Mouse (Mus musculus) neural tube, embryonic 14.5 days (tissue): ENCODE data around the gene Ptprs. TPM values are rescaled to one million over a fixed set of nuclear protein-coding genes. Genes with fewer than 3 reads are reported as not detected.

Source experiments
- ATAC-seq: fragments of 200-750 bp; cut with Nextera tagmentation; 2 replicates; pipeline ENCODE4 v1.8.0; 2017; ENCODE audit warnings: low read depth, mild to moderate bottlenecking, moderate TSS enrichment, moderate library complexity
- H3K27ac ChIP-seq: fragments of 300-500 bp; sonication (generic); 2 replicates; pipeline ENCODE4 v1.5.1; 2014; ENCODE audit warnings: low read depth, mild to moderate bottlenecking, control low read depth, low read length, moderate library complexity, mixed read lengths
- H3K27me3 ChIP-seq: fragments of 300-500 bp; sonication (generic); 2 replicates; pipeline ENCODE4 v1.6.1; 2014; ENCODE audit warnings: low read length; ENCODE audit not compliant: control insufficient read depth, insufficient read depth
- H3K36me3 ChIP-seq: fragments of 300-500 bp; sonication (generic); 2 replicates; pipeline ENCODE4 v1.6.1; 2014; ENCODE audit warnings: low read length, mixed read lengths; ENCODE audit not compliant: control insufficient read depth, insufficient read depth
- H3K4me1 ChIP-seq: fragments of 300-500 bp; sonication (generic); 2 replicates; pipeline ENCODE4 v1.6.1; 2014; ENCODE audit warnings: low read length; ENCODE audit not compliant: control insufficient read depth, insufficient read depth
- H3K4me2 ChIP-seq: fragments of 300-500 bp; sonication (generic); 2 replicates; pipeline ENCODE4 v1.6.1; 2014; ENCODE audit warnings: mild to moderate bottlenecking, low read depth, low read length, control low read depth
- H3K4me3 ChIP-seq: fragments of 300-500 bp; sonication (generic); 2 replicates; pipeline ENCODE4 v1.5.1; 2014; ENCODE audit warnings: low read depth, low read length, control low read depth, mixed read lengths
- H3K9ac ChIP-seq: fragments of 300-500 bp; sonication (generic); replicated peaks from 2 replicates; pipeline ENCODE4 v1.6.1; 2014; ENCODE audit warnings: low read depth, mild to moderate bottlenecking, control low read depth, low read length, mixed read lengths
- H3K9me3 ChIP-seq: fragments of 300-500 bp; sonication (generic); 2 replicates; pipeline ENCODE4 v1.6.1; 2016; ENCODE audit warnings: low read length; ENCODE audit not compliant: control insufficient read depth
- WGBS: fragments of 180-500 bp; shearing (Covaris S2); extraction: QIAGEN DNeasy Blood & Tissue Kit; methylation state at CpG from one replicate; pipeline ENCODE4 v1.1.7; 2014; 5-methylcytosine and 5-hydroxymethylcytosine counted together
- polyA plus RNA-seq: library from polyadenylated mRNA; unstranded; fragments of >200 nt; fragmentation: Nextera tagmentation; extraction: Ambion mirVana; gene quantifications from 2 replicates; pipeline ENCODE4 v1.2.1, GENCODE M21; 2014

Gene Ptprs
- 255 and 266 TPM in 2 replicates for polyA plus RNA-seq

GRCm38 (mm10) chr17:56476402-56476752, at the start of gene Ptprs:
Gene Ptprs (minus strand): TSS chr17:56476483.
- H3K9me3 ChIP-seq, result no peaks in the 10 kb centered on the region
- 0% methylated on average over 19 of the region's 27 CpGs for WGBS

DNA sequence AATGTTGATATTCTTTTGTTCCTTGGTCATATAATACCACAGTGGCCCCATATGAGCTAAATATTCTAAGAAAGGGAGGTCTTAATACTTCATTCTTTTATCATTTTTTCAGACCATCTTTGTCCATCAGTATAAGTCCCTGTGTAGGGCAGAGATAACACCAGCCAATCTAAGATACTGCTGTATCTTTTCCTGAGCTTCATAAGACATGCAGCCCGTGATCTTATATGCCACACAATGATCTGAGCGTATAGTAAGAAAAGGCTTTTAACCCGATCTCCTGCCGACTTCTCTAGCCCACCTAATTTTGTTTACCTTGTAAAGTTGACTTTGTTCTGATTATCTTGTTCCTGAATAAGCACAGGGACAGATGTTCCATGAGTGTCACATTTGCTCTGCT, 48.7 kb upstream of the Ptprs start:
- H3K27ac ChIP-seq, result no peak overlapping the region
- WGBS, result 74% methylated on average over 4 of the region's 4 CpGs
- no peaks in the 10 kb centered on the region for H3K9me3 ChIP-seq
- no peaks in the 10 kb centered on the region for H3K27me3 ChIP-seq
- H3K36me3 ChIP-seq, result no peaks in the 10 kb centered on the region
- H3K4me3 ChIP-seq, result no peak overlapping the region
- H3K9ac ChIP-seq, result no peak overlapping the region
- no peak overlapping the region for H3K4me2 ChIP-seq
- H3K4me1 ChIP-seq, result no peaks in the 10 kb centered on the region
- ATAC-seq, result no peak

More at GRCm38 (mm10) chr17:56476402-56476752, at the start of gene Ptprs:
- H3K27me3 ChIP-seq, result peaks cover 5% of the 10 kb centered on the region; the same call in 1 of the 2 replicates
- H3K4me2 ChIP-seq, result peak within 1 kb of the TSS; percentile 98
- ATAC-seq, result peak; percentile 87
- H3K9ac ChIP-seq, result peak within 1 kb of the TSS; percentile 100
- peak within 1 kb of the TSS; percentile 62 for H3K4me3 ChIP-seq
- no peaks in the 10 kb centered on the region for H3K36me3 ChIP-seq
- peaks cover 27% of the 10 kb centered on the region for H3K4me1 ChIP-seq
- H3K27ac ChIP-seq, result peak within 1 kb of the TSS; percentile 98

DNA sequence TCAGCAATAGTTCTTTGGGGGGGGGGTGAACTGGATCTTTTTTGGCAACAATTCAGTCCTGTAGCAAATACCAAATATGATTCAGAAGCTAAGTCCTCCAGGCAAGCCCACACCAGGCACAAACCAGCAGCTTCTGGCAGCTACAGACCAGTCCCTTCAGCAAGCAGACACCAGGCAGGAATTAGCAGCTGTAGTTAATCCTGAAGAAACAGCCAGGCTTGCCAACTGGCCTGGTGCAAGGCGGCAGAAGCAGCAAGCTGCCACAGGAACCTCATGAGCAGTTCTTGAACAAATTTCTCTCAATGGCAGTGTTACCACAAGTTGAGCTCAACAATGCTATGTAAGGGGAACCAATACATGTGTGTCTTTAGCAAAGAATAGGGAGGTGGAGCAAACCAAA, 46.5 kb upstream of the Ptprs start:
- H3K9me3 ChIP-seq, result no peaks in the 10 kb centered on the region
- no peak for ATAC-seq
- no peak overlapping the region for H3K27ac ChIP-seq
- H3K4me3 ChIP-seq, result no peak overlapping the region
- no peak overlapping the region for H3K4me2 ChIP-seq
- no peaks in the 10 kb centered on the region for H3K36me3 ChIP-seq
- no peaks in the 10 kb centered on the region for H3K27me3 ChIP-seq
- no peaks in the 10 kb centered on the region for H3K4me1 ChIP-seq
- H3K9ac ChIP-seq, result no peak overlapping the region
- WGBS, result 79% methylated on average over 1 of the region's 1 CpGs

DNA sequence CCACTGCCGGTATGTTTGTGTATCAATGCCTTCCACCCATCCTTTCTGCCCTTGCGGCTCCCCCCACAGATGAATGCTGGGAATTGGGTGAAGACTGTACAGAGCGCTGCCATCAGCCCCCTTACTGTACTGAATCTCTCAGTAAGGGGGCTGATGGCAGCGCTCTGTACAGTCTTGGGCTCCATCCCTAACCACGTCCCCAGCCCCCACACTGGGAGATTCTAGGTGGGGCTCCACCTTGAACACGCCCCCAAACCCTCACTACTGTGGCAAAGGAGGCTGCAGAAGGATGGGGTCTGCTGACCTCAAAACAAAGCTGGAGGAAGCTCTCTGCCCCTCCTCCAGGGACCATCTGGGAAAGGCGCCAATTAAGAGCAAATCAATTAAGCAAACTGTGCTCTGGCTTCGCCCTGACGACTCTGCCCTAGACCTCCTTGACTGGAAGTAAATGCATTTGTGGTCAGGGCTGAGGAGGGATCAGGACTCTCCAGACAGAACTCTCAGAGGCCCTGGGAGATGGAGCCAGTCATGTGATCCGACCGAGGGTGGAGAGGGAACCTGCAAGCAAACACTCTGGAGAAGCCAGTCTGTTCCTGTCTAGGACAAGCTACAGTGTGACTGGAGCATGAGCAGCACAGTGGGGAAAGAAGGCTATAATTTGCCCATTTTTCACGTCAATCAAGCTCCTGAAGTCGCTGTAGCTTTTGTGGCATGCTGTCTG, 39.6 kb upstream of the Ptprs start:
- no peak overlapping the region for H3K4me2 ChIP-seq
- peaks cover 14% of the 10 kb centered on the region for H3K4me1 ChIP-seq
- 0 out of 2 replicates have a peak overlapping the region, but pooled peaks have one; percentile 4 for H3K9ac ChIP-seq
- peaks cover 15% of the 10 kb centered on the region for H3K27me3 ChIP-seq
- peak overlapping the region; percentile 34; the same call in 1 of the 2 replicates for H3K27ac ChIP-seq
- H3K9me3 ChIP-seq, result no peaks in the 10 kb centered on the region
- no peaks in the 10 kb centered on the region for H3K36me3 ChIP-seq
- ATAC-seq, result peak; percentile 78
- no peak overlapping the region for H3K4me3 ChIP-seq
- WGBS, result 11% methylated on average over 13 of the region's 13 CpGs

DNA sequence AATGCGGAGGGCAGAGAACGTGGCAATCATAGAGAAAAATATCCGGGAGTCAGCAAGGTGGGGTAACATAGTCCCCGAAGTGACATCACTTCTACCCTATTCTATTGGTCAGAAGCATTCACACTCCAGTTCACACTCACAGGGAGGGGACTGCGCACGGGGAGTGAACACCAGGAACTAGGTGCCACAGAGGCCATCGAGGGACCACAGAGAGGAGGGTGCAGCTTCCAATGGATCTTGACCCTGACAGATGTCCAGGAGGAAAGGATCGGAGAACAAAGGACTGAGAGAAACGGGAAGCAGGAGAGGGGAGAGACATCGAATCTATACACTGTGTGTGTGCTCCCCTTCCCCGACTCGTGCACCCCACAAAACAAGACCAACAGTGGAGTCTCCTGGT, 38.6 kb upstream of the Ptprs start:
- Histone ChIP-seq H3K9me3 (no peaks in the 10 kb centered on the region), H3K9ac (no peak overlapping the region), H3K4me3 (no peak overlapping the region), H3K4me2 (no peak overlapping the region), H3K27me3 (peaks cover 23% of the 10 kb centered on the region), H3K36me3 (no peaks in the 10 kb centered on the region), H3K4me1 (peaks cover 14% of the 10 kb centered on the region), H3K27ac (no peak overlapping the region)
- ATAC-seq, result no peak
- 54% methylated on average over 12 of the region's 12 CpGs for WGBS

GRCm38 (mm10) chr17:56514330-56514729, 38.0 kb upstream of the Ptprs start:
- Histone ChIP-seq H3K9ac (no peak overlapping the region), H3K4me3 (no peak overlapping the region), H3K36me3 (no peaks in the 10 kb centered on the region), H3K4me2 (no peak overlapping the region), H3K27ac (no peak overlapping the region), H3K27me3 (peaks cover 23% of the 10 kb centered on the region), H3K9me3 (no peaks in the 10 kb centered on the region), H3K4me1 (peaks cover 17% of the 10 kb centered on the region)
- ATAC-seq, result no peak

GRCm38 (mm10) chr17:56512310-56512709, 36.0 kb upstream of the Ptprs start, which contains the start of gene Znrf4:
Gene Znrf4 (minus strand): TSS chr17:56512431.
- no peak within 1 kb of the TSS for H3K27ac ChIP-seq
- H3K4me1 ChIP-seq, result peaks cover 26% of the 10 kb centered on the region
- WGBS, result 67% methylated on average over 22 of the region's 22 CpGs
- H3K4me2 ChIP-seq, result peak within 1 kb of the TSS; percentile 29; the same call in 1 of the 2 replicates
- no peak for ATAC-seq
- peak within 1 kb of the TSS; percentile 16; the same call in 1 of the 2 replicates for H3K4me3 ChIP-seq
- H3K9ac ChIP-seq, result 0 out of 2 replicates have a peak within 1 kb of the TSS, but pooled peaks have one; percentile 11
- H3K27me3 ChIP-seq, result peaks cover 23% of the 10 kb centered on the region
- no peaks in the 10 kb centered on the region for H3K36me3 ChIP-seq
- H3K9me3 ChIP-seq, result no peaks in the 10 kb centered on the region

GRCm38 (mm10) chr17:56511707-56512090, 35.4 kb upstream of the Ptprs start:
- H3K9me3 ChIP-seq, result no peaks in the 10 kb centered on the region
- H3K4me3 ChIP-seq, result peak overlapping the region; percentile 16; the same call in 1 of the 2 replicates
- WGBS, result 17% methylated on average over 29 of the region's 29 CpGs
- 0 out of 2 replicates have a peak overlapping the region, but pooled peaks have one; percentile 11 for H3K9ac ChIP-seq
- no peaks in the 10 kb centered on the region for H3K36me3 ChIP-seq
- no peak overlapping the region for H3K27ac ChIP-seq
- peak overlapping the region; percentile 29; the same call in 1 of the 2 replicates for H3K4me2 ChIP-seq
- no peak for ATAC-seq
- peaks cover 26% of the 10 kb centered on the region for H3K4me1 ChIP-seq
- H3K27me3 ChIP-seq, result peaks cover 23% of the 10 kb centered on the region

GRCm38 (mm10) chr17:56510970-56511706, 34.9 kb upstream of the Ptprs start:
- Histone ChIP-seq H3K36me3 (no peaks in the 10 kb centered on the region), H3K4me3 (peak overlapping the region; percentile 16; the same call in 1 of the 2 replicates), H3K27ac (no peak overlapping the region), H3K9ac (0 out of 2 replicates have a peak overlapping the region, but pooled peaks have one; percentile 11), H3K4me1 (peaks cover 25% of the 10 kb centered on the region), H3K9me3 (no peaks in the 10 kb centered on the region), H3K27me3 (peaks cover 23% of the 10 kb centered on the region), H3K4me2 (peak overlapping the region; percentile 29; the same call in 1 of the 2 replicates)
- ATAC-seq, result no peak
- WGBS, result 7% methylated on average over 59 of the region's 60 CpGs
